Mouse (Mus musculus) myocyte (in vitro differentiated cells): Measurements from ENCODE around the gene Afmid. TPM values are rescaled to one million over a fixed set of nuclear protein-coding genes. Genes with fewer than 3 reads are reported as not detected.
"Not testable (repeated sequence)": the region's sequence is repeated elsewhere in the genome, so short reads cannot be mapped to it uniquely, and the experiment has no call there.

ENCODE experiments used
- H3K27me3 ChIP-seq: one replicate; pipeline ENCODE4 v1.6.1; 2011; ENCODE audit not compliant: control insufficient read depth, insufficient read depth, insufficient read length
- H3K36me3 ChIP-seq: one replicate; pipeline ENCODE4 v1.6.1; 2011; ENCODE audit not compliant: control insufficient read depth, insufficient read depth
- H3K4me2 ChIP-seq: one replicate; pipeline ENCODE4 v1.6.1; 2011; ENCODE audit warnings: low read depth, control low read depth
- H3K4me3 ChIP-seq: one replicate; pipeline ENCODE4 v1.5.1; 2011; ENCODE audit warnings: mild to moderate bottlenecking, control low read depth, moderate library complexity
- H3K79me2 ChIP-seq: one replicate; pipeline ENCODE4 v1.6.1; 2011; ENCODE audit not compliant: control insufficient read depth, insufficient read depth
- H3ac ChIP-seq: one replicate; pipeline ENCODE4 v1.6.1; 2011; ENCODE audit not compliant: control insufficient read depth, insufficient read length
- CEBPB ChIP-seq: IDR thresholded peaks from 2 replicates; pipeline ENCODE4 v1.6.1; 2011; ENCODE audit warnings: mild to moderate bottlenecking, moderate library complexity; ENCODE audit not compliant: poor library complexity, insufficient read depth, severe bottlenecking
- E2F4 ChIP-seq: IDR thresholded peaks from one replicate; pipeline ENCODE4 v1.6.1; 2011; ENCODE audit warnings: mild to moderate bottlenecking, control low read depth, moderate library complexity; ENCODE audit not compliant: insufficient read depth
- MAX ChIP-seq: IDR thresholded peaks from one replicate; pipeline ENCODE4 v1.6.1; 2011; ENCODE audit warnings: low read depth, mild to moderate bottlenecking, control low read depth
- MYOD1 ChIP-seq, 3 experiments: IDR thresholded peaks; one replicate each; pipeline ENCODE4 v1.6.1; 2011; ENCODE audit warnings: control low read depth in 2 of 3, low read depth in 2 of 3, mild to moderate bottlenecking in 2 of 3, moderate library complexity in 1 of 3; ENCODE audit not compliant: insufficient read length in 2 of 3, control insufficient read depth in 1 of 3
- MYOG ChIP-seq, 3 experiments: IDR thresholded peaks; one replicate each; pipeline ENCODE4 v1.6.1; 2011; ENCODE audit warnings: control low read depth in 2 of 3, low read depth in 2 of 3, mild to moderate bottlenecking in 2 of 3; ENCODE audit not compliant: insufficient read length in 2 of 3, control insufficient read depth in 1 of 3, insufficient read depth in 1 of 3
- POLR2A ChIP-seq: IDR thresholded peaks from one replicate; pipeline ENCODE4 v1.6.1; 2011; ENCODE audit warnings: low read depth, mild to moderate bottlenecking, control low read depth, moderate library complexity; ENCODE audit not compliant: insufficient read length
- POLR2AphosphoS2 ChIP-seq: IDR thresholded peaks from one replicate; pipeline ENCODE4 v1.6.1; 2011; ENCODE audit warnings: low read depth, control low read depth; ENCODE audit not compliant: insufficient read length
- REST ChIP-seq: IDR thresholded peaks from one replicate; pipeline ENCODE4 v1.6.1; 2011; ENCODE audit warnings: mild to moderate bottlenecking, control low read depth, moderate library complexity; ENCODE audit not compliant: insufficient read depth, insufficient read length
- SRF ChIP-seq: IDR thresholded peaks from one replicate; pipeline ENCODE4 v1.6.1; 2011; ENCODE audit warnings: low read depth; ENCODE audit not compliant: control insufficient read depth, insufficient read length
- TCF12 ChIP-seq: IDR thresholded peaks from one replicate; pipeline ENCODE4 v1.6.1; 2011; ENCODE audit warnings: mild to moderate bottlenecking, control low read depth; ENCODE audit not compliant: poor library complexity, insufficient read depth, severe bottlenecking
- TCF3 ChIP-seq: IDR thresholded peaks from one replicate; pipeline ENCODE4 v1.6.1; 2011; ENCODE audit warnings: low read depth, control low read depth; ENCODE audit not compliant: insufficient read length
- USF1 ChIP-seq: IDR thresholded peaks from one replicate; pipeline ENCODE4 v1.6.1; 2011; ENCODE audit warnings: low read depth, mild to moderate bottlenecking, control low read depth, moderate library complexity
- polyA plus RNA-seq: library from polyadenylated mRNA; unstranded; fragments of >200 nt; fragmentation: generic; extraction: Trizol; gene quantifications from one replicate; pipeline ENCODE4 v1.2.1, GENCODE M21; 2012; ENCODE audit warnings: missing spikeins

Gene Afmid
- polyA plus RNA-seq, 1 experiment = 6.1 TPM

DNA sequence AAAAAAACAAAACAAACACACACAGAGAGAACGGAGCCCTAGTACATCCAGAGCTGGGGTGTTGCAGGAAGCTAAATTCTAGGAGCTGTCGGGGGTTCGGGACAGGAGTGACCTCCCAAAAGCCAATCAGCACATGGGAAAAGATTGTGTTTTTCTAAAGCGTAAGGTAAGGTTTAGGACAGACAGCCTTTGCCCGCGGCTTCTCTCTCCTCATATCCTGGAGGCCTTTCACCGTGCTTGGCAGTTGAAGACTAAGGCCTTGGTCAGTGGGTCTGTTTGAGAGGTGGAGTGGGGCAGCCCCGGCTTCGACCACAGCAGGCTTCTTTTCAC is 43.1 kb upstream of the Afmid start:
- Histone ChIP-seq H3K79me2 (no peaks in the 10 kb centered on the region), H3K27me3 (no peaks in the 10 kb centered on the region), H3K36me3 (no peaks in the 10 kb centered on the region), H3K4me3 (no peak overlapping the region), H3ac (no peak overlapping the region), H3K4me2 (no peak overlapping the region)
- no peak for TF ChIP-seq CEBPB
- TF ChIP-seq SRF = no peak
- no peak for TF ChIP-seq MYOG (IDR thresholded peaks at IDR 0.05; ENCODE audit: control insufficient read depth in 1 of 3, insufficient read depth in 1 of 3, insufficient read length in 2 of 3, low read depth in 2 of 3)
- no peak for TF ChIP-seq TCF12
- TF ChIP-seq MAX = no peak
- TF ChIP-seq POLR2AphosphoS2 = no peak
- no peak for TF ChIP-seq POLR2A
- no peak for TF ChIP-seq REST
- TF ChIP-seq MYOD1 (IDR thresholded peaks at IDR 0.05; ENCODE audit: control insufficient read depth in 1 of 3, insufficient read length in 2 of 3, low read depth in 2 of 3) = no peak
- TF ChIP-seq USF1 = no peak
- TF ChIP-seq E2F4 = no peak
- TF ChIP-seq TCF3 = no peak

DNA sequence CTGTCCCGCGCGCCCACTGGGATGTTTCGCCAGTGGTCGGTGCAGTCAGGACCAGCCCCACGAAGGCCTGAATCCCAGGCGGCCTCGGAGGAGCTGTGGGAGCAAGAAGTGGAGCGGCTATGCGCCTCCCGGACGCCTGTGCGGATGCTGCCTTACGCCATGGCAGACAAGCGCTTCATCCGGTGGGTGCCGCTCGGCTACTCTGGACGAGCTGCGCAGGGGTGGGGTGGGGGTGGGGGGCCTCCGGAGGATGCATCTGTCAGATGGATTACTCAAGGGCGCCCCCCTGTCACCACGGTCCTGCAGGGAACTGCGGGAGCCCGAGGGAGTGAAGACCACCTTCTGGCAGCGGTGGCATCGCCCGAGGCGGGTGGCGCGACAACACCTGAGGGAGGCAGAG is 42.6 kb upstream of the Afmid start:
- H3K4me2 ChIP-seq = no peak overlapping the region
- no peak for TF ChIP-seq MYOD1 (IDR thresholded peaks at IDR 0.05; ENCODE audit: control insufficient read depth in 1 of 3, insufficient read length in 2 of 3, low read depth in 2 of 3)
- TF ChIP-seq TCF12 = no peak
- no peak for TF ChIP-seq POLR2A
- no peak for TF ChIP-seq SRF
- TF ChIP-seq CEBPB = no peak
- TF ChIP-seq USF1 = no peak
- no peak for TF ChIP-seq E2F4
- TF ChIP-seq MYOG (IDR thresholded peaks at IDR 0.05; ENCODE audit: control insufficient read depth in 1 of 3, insufficient read depth in 1 of 3, insufficient read length in 2 of 3, low read depth in 2 of 3) = no peak
- no peak for TF ChIP-seq TCF3
- no peak for TF ChIP-seq MAX
- TF ChIP-seq POLR2AphosphoS2 = no peak
- H3K79me2 ChIP-seq = no peaks in the 10 kb centered on the region
- no peak overlapping the region for H3ac ChIP-seq
- H3K36me3 ChIP-seq = no peaks in the 10 kb centered on the region
- no peak overlapping the region for H3K4me3 ChIP-seq
- no peaks in the 10 kb centered on the region for H3K27me3 ChIP-seq

DNA sequence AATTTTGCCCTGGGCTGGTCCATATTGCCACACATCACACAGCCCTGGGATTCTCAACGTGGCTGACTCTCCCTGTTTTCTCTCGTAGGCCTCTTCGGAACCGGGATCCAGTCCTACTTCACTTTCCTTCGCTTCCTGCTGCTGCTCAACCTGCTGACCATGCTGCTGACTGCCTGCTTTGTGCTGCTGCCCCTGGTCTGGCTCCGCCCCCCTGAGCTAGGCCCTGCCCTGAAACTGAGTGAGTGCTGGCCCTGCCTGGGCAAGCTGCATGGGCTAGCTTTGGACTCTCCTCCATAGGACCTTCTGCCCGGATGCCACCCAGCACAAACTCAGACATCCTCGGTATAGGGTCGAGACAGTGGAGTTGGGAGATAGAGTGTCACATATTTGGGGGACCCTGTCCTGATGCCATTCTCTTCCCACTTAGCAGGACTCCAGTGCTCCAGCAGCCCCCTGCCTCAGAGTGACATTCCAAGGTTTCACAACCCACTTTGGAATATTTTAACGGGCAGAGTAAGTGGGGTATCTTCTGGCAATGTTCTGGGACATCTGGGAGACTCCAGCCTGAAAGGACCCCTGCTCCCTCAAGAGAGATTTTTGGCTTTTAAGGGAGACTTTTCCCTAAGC is 41.9 kb upstream of the Afmid start:
- Histone ChIP-seq H3K36me3 (no peaks in the 10 kb centered on the region), H3ac (no peak overlapping the region), H3K4me3 (no peak overlapping the region), H3K4me2 (no peak overlapping the region), H3K27me3 (no peaks in the 10 kb centered on the region), H3K79me2 (no peaks in the 10 kb centered on the region)
- no peak for TF ChIP-seq CEBPB
- no peak for TF ChIP-seq MYOD1 (IDR thresholded peaks at IDR 0.05; ENCODE audit: control insufficient read depth in 1 of 3, insufficient read length in 2 of 3, low read depth in 2 of 3)
- TF ChIP-seq USF1 = no peak

DNA sequence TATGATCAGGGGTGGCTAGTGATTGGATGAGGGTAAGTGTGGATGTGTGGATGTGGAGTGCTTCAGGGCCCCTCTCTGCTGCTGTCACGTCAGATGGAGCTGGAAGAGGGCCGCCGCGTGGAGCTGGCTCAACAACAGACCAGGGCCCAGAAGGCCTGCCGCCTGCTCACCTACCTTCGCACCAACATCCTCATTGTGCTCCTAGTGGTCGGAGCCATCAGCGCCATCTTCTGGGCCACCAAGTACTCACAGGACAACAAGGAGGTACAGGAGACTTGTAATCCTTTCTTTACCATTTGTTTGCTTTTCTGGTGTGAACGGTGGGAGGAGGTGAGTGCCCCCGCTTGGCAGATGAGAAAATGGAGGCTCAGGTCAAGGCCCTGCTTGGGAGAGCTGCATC is 39.4 kb upstream of the Afmid start:
- Histone ChIP-seq H3K4me2 (no peak overlapping the region), H3ac (no peak overlapping the region), H3K36me3 (no peaks in the 10 kb centered on the region), H3K27me3 (no peaks in the 10 kb centered on the region), H3K79me2 (no peaks in the 10 kb centered on the region), H3K4me3 (no peak overlapping the region)
- TF ChIP-seq MAX (no peak), SRF (no peak), E2F4 (no peak), POLR2AphosphoS2 (no peak), MYOG (IDR thresholded peaks at IDR 0.05; ENCODE audit: control insufficient read depth in 1 of 3, insufficient read depth in 1 of 3, insufficient read length in 2 of 3, low read depth in 2 of 3) (no peak), CEBPB (no peak), USF1 (no peak), REST (no peak), MYOD1 (IDR thresholded peaks at IDR 0.05; ENCODE audit: control insufficient read depth in 1 of 3, insufficient read length in 2 of 3, low read depth in 2 of 3) (no peak), TCF12 (no peak), TCF3 (no peak), POLR2A (no peak)

DNA sequence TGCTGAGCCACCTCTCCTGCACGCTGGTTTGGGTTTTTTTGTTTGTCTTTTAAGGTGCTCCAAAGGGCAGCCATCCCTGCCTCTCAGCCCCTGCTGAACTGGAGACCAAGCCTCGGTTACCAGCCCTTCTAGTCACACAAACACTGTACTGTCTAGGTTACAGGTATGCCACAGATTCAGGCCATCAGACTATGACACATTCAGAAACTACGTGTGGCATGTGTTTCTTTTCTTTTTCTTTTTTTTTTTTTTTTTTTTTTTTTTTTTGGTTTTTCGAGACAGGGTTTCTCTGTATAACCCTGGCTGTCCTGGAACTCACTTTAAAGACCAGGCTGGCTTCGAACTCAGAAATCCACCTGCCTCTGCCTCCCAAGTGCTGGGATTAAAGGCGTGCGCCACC is 37.2 kb upstream of the Afmid start:
- not testable (repeated sequence) for H3K36me3 ChIP-seq, H3K79me2 ChIP-seq, H3K4me2 ChIP-seq, H3K27me3 ChIP-seq, H3K4me3 ChIP-seq, H3ac ChIP-seq
